Mouse (Mus musculus): ENCODE results near the gene Kncn. TPM values are rescaled to one million over a fixed set of nuclear protein-coding genes. Genes with fewer than 3 reads are reported as not detected.

Gene Kncn
- 0.09 and 0.11 TPM in 2 replicates for total RNA-seq (2014; rRNA removed)
- polyA plus RNA-seq (2015; fragmentation: Nextera tagmentation; extraction: Ambion mirVana), result 0.16 and 0.25 TPM in 2 replicates

DNA sequence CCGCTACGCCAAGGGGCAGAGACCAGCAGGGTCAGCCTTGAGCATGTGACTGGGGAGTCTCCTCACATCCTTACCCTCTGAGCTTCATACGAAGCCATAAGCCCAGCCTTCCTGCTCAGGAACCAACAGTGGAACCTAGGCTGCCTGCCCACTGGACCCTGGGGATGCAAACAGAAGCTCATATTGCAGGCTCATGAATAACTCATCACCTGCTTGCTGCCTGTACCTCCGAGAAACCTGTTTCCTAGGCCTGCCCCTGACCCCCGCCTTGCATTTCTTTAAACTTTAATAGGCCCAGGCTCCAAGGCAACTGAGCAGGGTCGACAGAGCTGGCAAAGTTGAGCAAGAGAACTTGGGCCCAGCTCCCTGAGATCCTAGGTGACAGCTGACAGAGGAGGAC is at the start of gene Kncn:
TSS of gene Kncn (plus strand) at position 379 of the 400 bp plus-strand sequence.
- DNase-seq (ENCODE audit: low spot score) (no peak), ATAC-seq (ENCODE audit: low FRiP score) (no peak)
- 0 out of 2 replicates have a peak within 1 kb of the TSS, but pooled peaks have one; percentile 62 for H3K27ac ChIP-seq (ENCODE audit: low read depth, low read length)
- no peaks in the 10 kb centered on the region for H3K27me3 ChIP-seq (ENCODE audit: insufficient read depth, low read length)
- no peak within 1 kb of the TSS for H3K4me3 ChIP-seq (ENCODE audit: low read depth, low read length)
- H3K4me1 ChIP-seq (ENCODE audit: insufficient read depth, low read length), result peaks cover 25% of the 10 kb centered on the region
- H3K4me2 ChIP-seq (ENCODE audit: low read depth, low read length, poor library complexity, severe bottlenecking), result no peak within 1 kb of the TSS
- no peak for TF ChIP-seq CTCF (IDR thresholded peaks at IDR 0.05)
- 74% methylated on average over 6 of the region's 6 CpGs for WGBS
- no peaks in the 10 kb centered on the region for H3K36me3 ChIP-seq (ENCODE audit: insufficient read depth, low read length)
- H3K9me3 ChIP-seq (ENCODE audit: low read length), result no peaks in the 10 kb centered on the region
- H3K9ac ChIP-seq (replicated peaks; ENCODE audit: low read length, poor library complexity, severe bottlenecking), result no peak within 1 kb of the TSS

GRCm38 (mm10) chr4:115835576-115835975 is 48.6 kb upstream of the Kncn start:
- Histone ChIP-seq H3K9ac (replicated peaks; ENCODE audit: low read length, poor library complexity, severe bottlenecking) (no peak overlapping the region), H3K4me1 (ENCODE audit: insufficient read depth, low read length) (no peaks in the 10 kb centered on the region), H3K4me2 (ENCODE audit: low read depth, low read length, poor library complexity, severe bottlenecking) (no peak overlapping the region), H3K36me3 (ENCODE audit: insufficient read depth, low read length) (peaks cover 4% of the 10 kb centered on the region; the same call in 1 of the 2 replicates), H3K27ac (ENCODE audit: low read depth, low read length) (no peak overlapping the region), H3K27me3 (ENCODE audit: insufficient read depth, low read length) (no peaks in the 10 kb centered on the region), H3K9me3 (ENCODE audit: low read length) (no peaks in the 10 kb centered on the region), H3K4me3 (ENCODE audit: low read depth, low read length) (no peak overlapping the region)
- TF ChIP-seq CTCF (IDR thresholded peaks at IDR 0.05), result no peak
- 79% methylated on average over 2 of the region's 2 CpGs for WGBS
- ATAC-seq (ENCODE audit: low FRiP score) (no peak), DNase-seq (ENCODE audit: low spot score) (no peak)

GRCm38 (mm10) chr4:115838196-115838595 is 46.0 kb upstream of the Kncn start:
- H3K36me3 ChIP-seq (ENCODE audit: insufficient read depth, low read length), result peaks cover 4% of the 10 kb centered on the region; the same call in 1 of the 2 replicates
- no peak overlapping the region for H3K9ac ChIP-seq (replicated peaks; ENCODE audit: low read length, poor library complexity, severe bottlenecking)
- no peak overlapping the region for H3K4me3 ChIP-seq (ENCODE audit: low read depth, low read length)
- ATAC-seq (ENCODE audit: low FRiP score) (no peak), DNase-seq (ENCODE audit: low spot score) (no peak)
- no peaks in the 10 kb centered on the region for H3K4me1 ChIP-seq (ENCODE audit: insufficient read depth, low read length)
- H3K9me3 ChIP-seq (ENCODE audit: low read length), result no peaks in the 10 kb centered on the region
- no peaks in the 10 kb centered on the region for H3K27me3 ChIP-seq (ENCODE audit: insufficient read depth, low read length)
- no peak for TF ChIP-seq CTCF (IDR thresholded peaks at IDR 0.05)
- H3K4me2 ChIP-seq (ENCODE audit: low read depth, low read length, poor library complexity, severe bottlenecking), result no peak overlapping the region
- 79% methylated on average over 4 of the region's 4 CpGs for WGBS
- H3K27ac ChIP-seq (ENCODE audit: low read depth, low read length), result no peak overlapping the region

DNA sequence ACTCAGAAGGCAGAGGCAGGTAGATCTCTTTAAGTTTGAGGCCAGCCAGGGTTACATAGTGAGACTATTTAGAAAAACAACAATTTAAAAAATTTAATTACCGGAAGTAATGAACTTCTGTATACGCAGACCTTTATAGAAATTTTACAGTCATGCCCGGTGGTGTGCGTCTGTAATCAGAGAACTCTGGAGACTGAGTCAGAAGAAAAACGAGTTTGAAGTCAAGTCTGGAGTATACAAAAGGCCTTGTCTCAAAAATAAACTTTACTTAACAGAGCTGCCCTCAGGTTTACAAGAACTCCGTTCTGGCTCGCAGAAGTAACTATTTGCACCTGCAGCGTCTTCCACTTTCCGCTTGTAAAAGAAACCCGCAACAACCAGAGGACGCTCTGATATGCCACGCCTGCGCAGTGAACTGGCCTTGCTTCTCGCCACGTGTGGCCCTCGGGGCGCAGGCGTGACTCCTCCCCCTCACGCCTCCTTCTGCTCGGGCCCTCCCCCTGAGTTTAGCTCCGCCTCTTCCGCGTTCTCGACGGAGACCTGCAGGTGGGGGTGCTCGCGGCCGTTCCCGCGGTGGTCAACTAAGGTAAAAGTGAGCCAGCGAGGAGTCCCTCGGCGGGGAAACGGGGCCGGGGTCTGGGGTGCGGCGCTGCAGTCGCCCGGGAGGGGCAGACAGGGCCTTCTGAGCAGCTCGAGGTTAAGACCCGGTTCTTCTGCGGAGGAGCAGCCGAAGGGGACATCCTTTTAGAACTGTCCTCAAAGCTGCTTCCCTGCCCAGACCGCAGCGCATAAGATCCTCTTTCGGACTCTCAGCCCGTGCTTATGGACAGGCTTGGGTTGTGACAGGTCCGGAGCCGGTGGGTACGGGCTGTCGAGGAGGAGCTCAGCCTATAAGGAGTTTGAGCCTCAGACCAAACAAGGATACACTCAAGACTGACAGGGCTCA is 45.2 kb upstream of the Kncn start, which contains the start of gene Mknk1:
TSS of gene Mknk1 (plus strand) at position 503 of the 946 bp plus-strand sequence.
- WGBS, result 2% methylated on average over 51 of the region's 51 CpGs
- DNase-seq (ENCODE audit: low spot score) (peak; percentile 95), ATAC-seq (ENCODE audit: low FRiP score) (peak; percentile 95)
- no peaks in the 10 kb centered on the region for H3K9me3 ChIP-seq (ENCODE audit: low read length)
- H3K36me3 ChIP-seq (ENCODE audit: insufficient read depth, low read length), result peaks cover 4% of the 10 kb centered on the region; the same call in 1 of the 2 replicates
- TF ChIP-seq CTCF (IDR thresholded peaks at IDR 0.05), result peak; percentile 43
- peak within 1 kb of the TSS; percentile 72 for H3K4me2 ChIP-seq (ENCODE audit: low read depth, low read length, poor library complexity, severe bottlenecking)
- no peaks in the 10 kb centered on the region for H3K4me1 ChIP-seq (ENCODE audit: insufficient read depth, low read length)
- H3K27me3 ChIP-seq (ENCODE audit: insufficient read depth, low read length), result no peaks in the 10 kb centered on the region
- H3K4me3 ChIP-seq (ENCODE audit: low read depth, low read length), result peak within 1 kb of the TSS; percentile 58
- no peak within 1 kb of the TSS; the same call in 1 of the 2 replicates for H3K27ac ChIP-seq (ENCODE audit: low read depth, low read length)
- peak within 1 kb of the TSS; percentile 68 for H3K9ac ChIP-seq (replicated peaks; ENCODE audit: low read length, poor library complexity, severe bottlenecking)

GRCm38 (mm10) chr4:115839956-115840355 is 44.2 kb upstream of the Kncn start:
- Histone ChIP-seq H3K27me3 (ENCODE audit: insufficient read depth, low read length) (no peaks in the 10 kb centered on the region), H3K9me3 (ENCODE audit: low read length) (no peaks in the 10 kb centered on the region), H3K9ac (replicated peaks; ENCODE audit: low read length, poor library complexity, severe bottlenecking) (no peak overlapping the region), H3K36me3 (ENCODE audit: insufficient read depth, low read length) (peaks cover 2% of the 10 kb centered on the region; the same call in 1 of the 2 replicates), H3K4me2 (ENCODE audit: low read depth, low read length, poor library complexity, severe bottlenecking) (peak overlapping the region; percentile 72), H3K27ac (ENCODE audit: low read depth, low read length) (no peak overlapping the region), H3K4me1 (ENCODE audit: insufficient read depth, low read length) (no peaks in the 10 kb centered on the region), H3K4me3 (ENCODE audit: low read depth, low read length) (peak overlapping the region; percentile 58; the same call in 1 of the 2 replicates)
- ATAC-seq (ENCODE audit: low FRiP score) (no peak), DNase-seq (ENCODE audit: low spot score) (no peak)
- TF ChIP-seq CTCF (IDR thresholded peaks at IDR 0.05), result no peak
- WGBS, result 59% methylated on average over 4 of the region's 4 CpGs

GRCm38 (mm10) chr4:115840842-115841241 is 43.4 kb upstream of the Kncn start:
- Histone ChIP-seq H3K27me3 (ENCODE audit: insufficient read depth, low read length) (no peaks in the 10 kb centered on the region), H3K9me3 (ENCODE audit: low read length) (no peaks in the 10 kb centered on the region), H3K36me3 (ENCODE audit: insufficient read depth, low read length) (no peaks in the 10 kb centered on the region; the same call in 1 of the 2 replicates), H3K4me3 (ENCODE audit: low read depth, low read length) (no peak overlapping the region), H3K4me1 (ENCODE audit: insufficient read depth, low read length) (no peaks in the 10 kb centered on the region), H3K9ac (replicated peaks; ENCODE audit: low read length, poor library complexity, severe bottlenecking) (no peak overlapping the region), H3K27ac (ENCODE audit: low read depth, low read length) (no peak overlapping the region), H3K4me2 (ENCODE audit: low read depth, low read length, poor library complexity, severe bottlenecking) (no peak overlapping the region)
- ATAC-seq (ENCODE audit: low FRiP score), result no peak
- WGBS, result 93% methylated on average over 4 of the region's 4 CpGs
- no peak for DNase-seq (ENCODE audit: low spot score)
- no peak for TF ChIP-seq CTCF (IDR thresholded peaks at IDR 0.05)

Data from midbrain, postnatal 0 days (tissue).